Mouse (Mus musculus) liver, embryonic 14.5 days (tissue): ENCODE measurements around the gene Map2k3.

Source experiments
- CTCF ChIP-seq: IDR thresholded peaks from 2 replicates; pipeline ENCODE4 v1.5.1; 2016; ENCODE audit warnings: antibody characterized with exemption, low read depth, control low read depth
- EP300 ChIP-seq: IDR thresholded peaks from 2 replicates; pipeline ENCODE4 v1.6.1; 2016; ENCODE audit warnings: antibody characterized with exemption, low read depth

DNA sequence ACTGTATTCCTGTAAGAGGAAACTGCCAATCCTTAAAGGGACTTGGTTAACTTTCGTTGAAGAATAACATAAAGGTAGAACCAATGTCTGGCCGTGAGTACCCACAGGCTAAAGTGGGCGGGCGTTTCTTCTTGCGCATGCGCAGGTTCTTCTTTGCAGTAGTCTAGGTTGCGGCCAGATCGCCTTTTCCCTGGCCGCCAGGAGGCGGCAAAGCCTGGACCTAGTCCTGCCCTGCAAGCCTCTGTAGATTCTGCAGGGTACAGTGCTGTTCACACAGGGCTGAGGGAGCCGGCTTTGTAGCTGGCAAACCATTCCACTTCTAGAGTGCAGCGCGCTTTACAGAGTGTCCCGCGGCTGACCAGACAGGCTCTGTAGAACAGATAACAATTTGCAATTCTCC lies 22.0 kb downstream of the Map2k3 start:
- TF ChIP-seq EP300, result no peak
- peak; percentile 90 for TF ChIP-seq CTCF
